Mouse (Mus musculus) liver, adult 2 months (tissue): ENCODE measurements at regions not wholly inside any gene's neighbourhood (a gene's known extent, or its start where the extent isn't known, plus 50 kb on each side); places are given as distances from the start of the nearest gene placed in this dataset.

ENCODE experiments used
- DNase-seq: peaks from one replicate; pipeline ENCODE4 v3.0.0-alpha.2; 2011; ENCODE audit warnings: low read depth, low spot score; ENCODE audit errors: extremely low read depth
- H3K27ac ChIP-seq: fragments of 200-500 bp; replicated peaks from 2 replicates; pipeline ENCODE4 v1.5.1; 2012; ENCODE audit warnings: low read depth, mild to moderate bottlenecking, control low read depth, inconsistent platforms, low read length; ENCODE audit not compliant: insufficient read depth
- H3K27me3 ChIP-seq: fragments of 200-500 bp; 2 replicates; pipeline ENCODE4 v1.6.1; 2012; ENCODE audit warnings: mild to moderate bottlenecking, moderate library complexity, low read length, inconsistent platforms; ENCODE audit not compliant: control insufficient read depth, insufficient read depth
- H3K36me3 ChIP-seq: fragments of 200-500 bp; 2 replicates; pipeline ENCODE4 v1.6.1; 2012; ENCODE audit warnings: low read length, inconsistent platforms; ENCODE audit not compliant: control insufficient read depth, insufficient read depth
- H3K4me1 ChIP-seq: fragments of 200-500 bp; 2 replicates; pipeline ENCODE4 v1.6.1; 2011; ENCODE audit warnings: low read length; ENCODE audit not compliant: control insufficient read depth, insufficient read depth
- H3K4me3 ChIP-seq: fragments of 200-500 bp; 2 replicates; pipeline ENCODE4 v1.5.1; 2011; ENCODE audit warnings: low read depth, mild to moderate bottlenecking, control low read depth, low read length, moderate library complexity; ENCODE audit not compliant: insufficient read depth
- H3K79me2 ChIP-seq: fragments of 200-500 bp; 2 replicates; pipeline ENCODE4 v1.6.1; 2012; ENCODE audit warnings: inconsistent platforms, mild to moderate bottlenecking, low read length, moderate library complexity; ENCODE audit not compliant: control insufficient read depth, insufficient read depth
- H3K9ac ChIP-seq: fragments of 200-500 bp; 2 replicates; pipeline ENCODE4 v1.6.1; 2012; ENCODE audit warnings: low read depth, mild to moderate bottlenecking, control low read depth, inconsistent platforms, low read length
- CTCF ChIP-seq: fragments of 200-500 bp; IDR thresholded peaks from 2 replicates; pipeline ENCODE4 v1.5.1; 2011; ENCODE audit warnings: low read depth, low read length, control low read depth
- POLR2A ChIP-seq: fragments of 200-500 bp; IDR thresholded peaks from 2 replicates; pipeline ENCODE4 v1.6.1; 2011; ENCODE audit warnings: low read length, control low read depth; ENCODE audit not compliant: insufficient read depth; ENCODE audit errors: extremely low read depth
- WGBS: fragments of 180-500 bp; shearing (Covaris S2); methylation state at CpG from one replicate; pipeline ENCODE4 v1.1.7; 2018; 5-methylcytosine and 5-hydroxymethylcytosine counted together

GRCm38 (mm10) chr9:52376914-52377313 is 208.5 kb upstream of the Zc3h12c start:
- 82% methylated on average over 3 of the region's 3 CpGs for WGBS
- Histone ChIP-seq H3K4me1 (no peaks in the 10 kb centered on the region), H3K79me2 (no peaks in the 10 kb centered on the region), H3K27ac (no peak overlapping the region), H3K9ac (no peak overlapping the region), H3K27me3 (no peaks in the 10 kb centered on the region), H3K4me3 (no peak overlapping the region), H3K36me3 (no peaks in the 10 kb centered on the region)
- DNase-seq: no peak
- no peak for TF ChIP-seq POLR2A
- TF ChIP-seq CTCF: no peak

DNA sequence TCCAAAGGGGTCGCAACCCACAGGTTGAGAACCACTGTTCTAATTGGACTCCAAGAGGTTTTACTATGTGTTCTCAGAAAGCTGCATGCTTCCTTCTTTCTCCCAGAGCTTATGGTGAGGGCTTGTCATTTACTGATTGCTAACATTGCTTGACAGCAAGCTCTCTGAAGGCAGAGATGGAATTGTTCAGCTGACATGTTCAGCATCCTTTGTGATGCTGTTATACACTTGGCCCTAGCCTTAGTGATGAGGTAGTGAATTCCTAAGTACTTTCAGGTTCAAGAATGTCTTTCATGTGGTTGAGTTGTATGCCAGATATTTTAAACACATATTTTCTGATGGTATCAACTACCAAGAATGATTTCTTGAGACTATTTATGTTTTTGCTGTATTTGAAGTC is 202.9 kb upstream of the Zc3h12c start:
- Histone ChIP-seq H3K27ac (no peak overlapping the region), H3K4me1 (no peaks in the 10 kb centered on the region), H3K27me3 (0 out of 2 replicates have a peak, but pooled peaks cover 5% of the 10 kb centered on the region), H3K79me2 (no peaks in the 10 kb centered on the region), H3K9ac (no peak overlapping the region), H3K4me3 (no peak overlapping the region), H3K36me3 (no peaks in the 10 kb centered on the region)
- TF ChIP-seq POLR2A (no peak), CTCF (no peak)
- no peak for DNase-seq
- WGBS: 92% methylated on average over 1 of the region's 1 CpGs

DNA sequence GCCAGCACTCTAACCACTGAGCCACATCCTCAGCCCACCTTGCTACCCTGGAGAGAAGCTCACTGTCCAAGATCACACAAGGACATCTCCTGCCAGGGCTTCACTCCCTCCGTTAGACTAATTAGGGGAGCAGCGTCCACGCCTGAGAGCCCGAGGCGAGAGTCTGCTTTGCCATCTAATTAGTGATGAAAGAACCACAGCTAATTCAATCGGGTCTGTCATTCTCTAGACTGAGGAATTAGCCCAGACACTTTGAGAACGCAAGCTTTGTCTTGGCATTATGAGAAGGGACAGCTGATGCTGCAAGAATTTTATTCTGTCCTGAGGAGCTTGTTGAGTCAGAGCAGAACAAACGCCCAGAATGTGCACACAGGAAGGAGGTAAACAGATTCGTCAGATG is 200.5 kb upstream of the Zc3h12c start:
- Histone ChIP-seq H3K4me3 (no peak overlapping the region), H3K27ac (no peak overlapping the region), H3K27me3 (0 out of 2 replicates have a peak, but pooled peaks cover 5% of the 10 kb centered on the region), H3K4me1 (no peaks in the 10 kb centered on the region), H3K9ac (no peak overlapping the region), H3K36me3 (no peaks in the 10 kb centered on the region), H3K79me2 (no peaks in the 10 kb centered on the region)
- no peak for DNase-seq
- no peak for TF ChIP-seq CTCF
- no peak for TF ChIP-seq POLR2A
- WGBS: 70% methylated on average over 9 of the region's 9 CpGs

DNA sequence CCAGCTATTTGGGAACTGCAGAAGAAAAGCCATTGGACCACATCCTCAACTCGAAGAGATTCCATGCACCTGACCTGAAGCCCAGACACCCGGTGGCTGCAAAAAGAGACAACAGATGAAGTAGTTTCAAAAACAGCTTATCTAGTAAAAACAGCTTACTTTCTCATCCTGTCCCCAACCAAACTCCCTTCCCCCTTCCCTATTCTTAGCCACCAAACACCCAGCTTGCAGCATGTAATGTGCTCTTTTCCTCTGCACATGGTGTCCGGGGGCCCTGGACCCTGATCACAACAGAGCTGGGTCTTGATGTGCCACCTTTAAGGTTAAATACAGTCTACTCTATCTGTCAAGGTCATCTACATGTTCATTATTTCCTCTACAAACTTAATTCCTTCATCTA is 199.7 kb upstream of the Zc3h12c start:
- no peaks in the 10 kb centered on the region for H3K79me2 ChIP-seq
- H3K9ac ChIP-seq: no peak overlapping the region
- H3K4me1 ChIP-seq: no peaks in the 10 kb centered on the region
- H3K27ac ChIP-seq: no peak overlapping the region
- no peaks in the 10 kb centered on the region for H3K36me3 ChIP-seq
- H3K27me3 ChIP-seq: 0 out of 2 replicates have a peak, but pooled peaks cover 5% of the 10 kb centered on the region
- TF ChIP-seq CTCF (no peak), POLR2A (no peak)
- 75% methylated on average over 3 of the region's 3 CpGs for WGBS
- DNase-seq: no peak
- no peak overlapping the region for H3K4me3 ChIP-seq

DNA sequence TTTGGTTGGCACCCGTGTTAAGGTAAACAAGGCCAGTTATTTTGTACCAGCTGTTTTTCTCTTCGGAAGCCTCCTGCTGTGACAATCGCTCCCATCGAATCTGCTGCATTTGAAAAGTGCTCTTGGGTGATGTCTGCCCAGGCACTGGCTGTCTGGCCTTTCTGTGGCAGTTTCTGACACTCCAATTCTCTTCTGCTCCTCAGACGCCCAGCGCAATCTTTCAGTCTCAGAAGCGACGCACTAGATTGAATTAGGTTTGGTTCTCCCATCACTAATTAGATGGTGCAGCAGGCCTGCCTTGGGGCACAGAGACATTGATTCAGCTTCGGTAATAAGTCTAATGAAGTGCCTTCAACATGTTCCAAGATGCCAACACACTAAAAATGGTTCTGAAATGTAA is 197.7 kb upstream of the Zc3h12c start:
- H3K27ac ChIP-seq: no peak overlapping the region
- no peaks in the 10 kb centered on the region for H3K4me1 ChIP-seq
- H3K4me3 ChIP-seq: no peak overlapping the region
- H3K36me3 ChIP-seq: no peaks in the 10 kb centered on the region
- no peaks in the 10 kb centered on the region for H3K79me2 ChIP-seq
- no peak overlapping the region for H3K9ac ChIP-seq
- no peak for DNase-seq
- WGBS: 69% methylated on average over 9 of the region's 9 CpGs
- no peak for TF ChIP-seq CTCF
- TF ChIP-seq POLR2A: no peak
- H3K27me3 ChIP-seq: 0 out of 2 replicates have a peak, but pooled peaks cover 5% of the 10 kb centered on the region

- H3K4me1 ChIP-seq: no peaks in the 10 kb centered on the region
- H3K9ac ChIP-seq: no peak overlapping the region
- no peaks in the 10 kb centered on the region for H3K36me3 ChIP-seq
- 63% methylated on average over 2 of the region's 2 CpGs for WGBS
- DNase-seq: no peak
- no peak overlapping the region for H3K4me3 ChIP-seq
- no peak for TF ChIP-seq POLR2A
- no peak for TF ChIP-seq CTCF
- no peaks in the 10 kb centered on the region for H3K79me2 ChIP-seq
- H3K27ac ChIP-seq: no peak overlapping the region
- H3K27me3 ChIP-seq: no peaks in the 10 kb centered on the region
Measured at GRCm38 (mm10) chr9:52361599-52361998, 193.2 kb upstream of the Zc3h12c start.
